Mouse (Mus musculus) frontal cortex, postnatal 10 days (tissue): ENCODE measurements around the gene Gorab.

ENCODE experiments used
- DNase-seq, 2 experiments: peaks; one replicate each; pipeline ENCODE4 v3.0.0; 2022; ENCODE audit warnings: low spot score in 2 of 2, mixed read lengths in 1 of 2

Gene Gorab

DNA sequence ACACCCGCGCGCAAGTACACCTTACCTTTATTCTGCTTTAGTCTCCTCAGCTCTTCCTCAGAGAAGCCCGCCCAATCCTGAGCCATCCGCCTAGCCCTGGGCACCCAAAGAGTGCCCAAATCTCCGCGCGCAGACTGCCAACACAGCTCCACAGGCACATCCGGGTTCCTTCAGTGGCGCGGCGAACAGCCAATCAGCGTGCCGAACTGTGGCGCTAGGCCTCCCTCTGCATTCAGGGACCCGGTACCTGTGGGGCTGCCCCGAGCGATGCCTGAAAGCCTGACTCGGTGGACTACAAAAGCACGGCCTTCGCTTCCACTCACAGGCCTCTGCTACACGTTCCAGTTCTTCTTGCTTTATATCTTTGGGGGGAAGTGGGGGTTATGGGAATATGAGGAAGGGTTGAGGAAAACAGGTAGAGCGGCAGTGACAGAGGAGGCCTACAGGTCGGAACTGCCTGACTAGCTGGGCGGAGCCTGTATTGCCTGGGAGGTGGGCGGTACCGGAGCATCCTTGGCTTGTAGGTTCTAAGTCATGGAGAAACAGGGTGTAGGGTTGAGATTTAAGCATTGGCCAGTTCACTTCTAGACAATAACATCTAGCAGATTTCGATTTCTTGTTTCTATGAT lies at the start of gene Gorab:
Gorab (minus strand) TSS at position 172 of the 629 bp plus-strand sequence.
- peak; percentile 90 to 94 for DNase-seq

DNA sequence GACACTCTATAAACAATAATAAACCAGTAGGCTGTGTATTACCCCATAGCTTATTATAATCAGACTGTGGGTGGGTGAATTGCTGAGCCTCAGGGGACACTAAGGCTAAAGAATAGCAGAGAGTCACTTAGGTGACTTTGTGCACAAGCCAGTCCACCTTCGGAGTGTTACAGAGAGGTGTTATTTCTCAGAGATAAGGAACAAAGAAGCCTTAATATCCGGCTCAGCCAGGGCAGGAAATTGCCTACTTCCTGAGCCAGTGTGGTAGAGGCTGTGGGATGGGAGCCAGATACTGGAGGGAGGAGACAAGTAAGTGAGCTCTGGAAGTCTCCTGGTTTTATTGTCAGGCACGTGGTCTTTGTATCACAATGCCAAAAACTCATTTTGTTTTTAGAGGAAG lies 40.4 kb upstream of the Gorab start:
- DNase-seq, result no peak

DNA sequence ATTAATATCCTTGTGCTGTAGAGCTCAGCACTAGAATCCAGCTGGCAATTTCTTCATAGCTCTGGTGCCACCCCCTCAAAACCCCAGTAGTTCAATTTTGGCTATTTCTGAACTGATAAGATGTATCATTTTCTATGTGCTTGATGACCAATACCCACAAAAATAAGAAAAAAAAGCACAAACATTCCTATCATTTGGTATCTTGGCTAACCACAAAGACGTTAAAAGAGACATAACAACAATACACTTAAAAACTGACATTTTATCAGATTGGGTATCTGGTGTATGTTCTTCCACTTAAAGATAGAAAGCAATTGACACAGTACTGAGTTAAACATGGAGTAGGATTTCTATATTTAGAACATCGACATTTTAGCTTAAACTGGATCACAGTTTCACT lies 35.5 kb upstream of the Gorab start:
- DNase-seq, result no peak

DNA sequence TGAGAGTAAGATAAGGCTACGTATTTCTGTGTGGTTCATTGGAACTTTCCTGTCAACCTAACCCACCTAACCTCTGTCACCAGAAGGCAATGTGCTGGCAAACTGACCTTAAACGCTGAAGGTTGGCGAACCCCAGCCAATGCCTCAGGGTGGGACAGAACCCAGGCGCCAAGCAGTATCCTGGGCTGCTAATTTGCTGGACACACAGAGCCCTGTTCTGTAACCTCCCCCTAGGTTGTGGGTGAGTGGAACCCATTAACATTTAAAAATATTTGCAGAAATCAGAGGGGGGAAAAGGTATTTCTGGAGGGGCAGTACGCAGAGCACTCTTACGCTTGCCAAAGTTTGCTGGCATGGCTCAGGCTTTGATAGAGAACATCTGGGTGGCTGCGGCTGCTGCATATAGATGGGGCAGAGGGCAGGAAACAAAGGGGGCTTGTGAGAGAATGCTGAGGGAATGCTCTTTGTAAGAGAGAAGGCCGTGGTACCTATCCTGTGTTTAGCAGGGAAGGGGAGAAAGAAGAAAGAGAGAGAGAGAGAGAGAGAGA lies 20.1 kb upstream of the Gorab start:
- DNase-seq, result no peak

DNA sequence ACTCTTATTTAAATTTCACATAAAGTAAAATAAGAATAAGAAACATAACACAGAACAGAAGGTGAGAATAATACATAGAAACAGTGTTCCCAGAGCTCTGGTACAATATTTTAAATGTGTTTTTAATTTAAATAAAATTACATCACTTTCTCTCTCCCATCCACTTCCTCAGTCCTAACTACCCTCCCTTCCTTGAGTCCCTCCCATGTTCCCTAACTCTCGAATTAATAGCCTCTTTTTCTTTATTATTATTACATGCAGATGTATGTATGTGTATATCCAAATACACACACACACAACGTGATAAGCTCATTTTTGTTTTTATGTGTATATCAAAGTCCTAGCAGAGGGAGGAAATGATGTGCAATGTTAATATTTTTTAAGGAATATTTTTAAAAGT lies 13.7 kb upstream of the Gorab start:
- no peak for DNase-seq

DNA sequence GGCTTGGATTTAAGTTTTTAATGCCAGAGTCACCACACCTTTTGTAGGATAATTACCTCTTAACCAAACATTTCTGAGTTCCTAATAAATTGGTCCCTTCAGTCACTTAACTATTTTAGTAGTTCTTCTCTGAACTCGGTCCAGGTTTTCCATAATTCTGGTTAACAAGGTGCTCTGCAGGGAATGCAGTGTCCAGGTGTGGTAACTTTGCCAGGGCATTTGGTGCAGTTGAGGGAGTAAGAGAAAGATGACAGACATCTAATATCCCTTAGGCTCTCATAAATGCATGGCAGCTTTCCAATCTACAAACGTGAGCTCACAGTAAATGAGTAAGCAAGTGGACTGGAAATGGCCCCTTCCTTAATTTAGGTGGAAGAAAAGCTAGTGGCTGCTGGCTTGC lies 10.7 kb upstream of the Gorab start:
- DNase-seq, result no peak

DNA sequence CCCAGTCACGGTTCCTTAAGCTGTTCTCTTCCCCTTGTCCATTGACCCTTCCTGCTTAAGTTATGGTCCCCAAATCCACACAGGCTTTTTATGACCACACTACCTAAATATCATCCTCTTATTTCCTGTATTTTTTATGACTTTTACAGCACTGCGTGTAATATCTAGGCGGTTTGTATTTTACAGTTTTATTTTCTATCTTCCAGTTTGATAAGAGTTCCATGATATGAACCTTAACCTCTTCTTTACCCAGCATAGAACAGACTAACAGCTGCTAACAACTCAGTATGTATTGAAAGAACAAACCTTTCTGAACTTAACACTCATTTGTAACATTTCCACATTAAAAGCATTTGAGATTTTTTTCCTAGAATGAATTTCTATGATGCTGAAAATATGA lies 2.7 kb upstream of the Gorab start:
- no peak for DNase-seq

DNA sequence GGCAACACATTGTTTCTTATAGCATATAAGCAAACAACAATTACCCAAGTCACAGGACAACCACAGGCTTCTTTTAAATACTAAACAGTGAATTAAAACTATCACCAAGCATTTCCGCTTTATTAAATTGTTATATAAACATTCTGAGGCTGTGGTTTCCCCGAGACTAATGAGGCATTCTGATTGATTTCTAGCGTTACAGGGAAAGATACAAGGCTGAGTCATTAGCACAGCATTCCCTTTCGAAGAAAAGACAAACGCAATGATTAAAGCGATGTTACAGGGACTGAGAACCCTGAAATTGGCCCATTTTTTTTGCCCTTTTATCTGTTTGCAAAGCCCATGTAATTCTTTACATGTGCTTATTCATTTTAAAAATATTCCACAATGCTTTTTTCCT lies 12.1 kb downstream of the Gorab start:
- DNase-seq, result no peak

DNA sequence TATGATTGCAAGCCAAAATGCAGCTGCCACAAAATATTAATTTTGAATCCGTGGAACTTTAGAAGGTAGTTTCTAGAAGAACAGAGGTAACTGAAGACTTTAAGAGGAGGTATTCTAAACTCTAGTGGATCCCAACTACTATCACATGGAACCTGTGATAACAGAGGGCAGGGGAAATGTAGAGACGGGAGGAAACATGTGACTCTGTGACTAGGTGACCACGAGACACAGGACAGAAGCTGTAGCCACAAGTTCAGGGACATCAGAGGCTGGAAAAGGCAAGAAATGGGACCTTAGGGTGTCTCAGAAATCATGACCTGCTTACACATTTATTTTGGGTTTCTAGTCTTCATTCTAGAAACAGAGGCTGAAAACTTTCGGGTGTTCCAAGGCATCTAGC lies 13.4 kb downstream of the Gorab start:
- DNase-seq, result no peak

DNA sequence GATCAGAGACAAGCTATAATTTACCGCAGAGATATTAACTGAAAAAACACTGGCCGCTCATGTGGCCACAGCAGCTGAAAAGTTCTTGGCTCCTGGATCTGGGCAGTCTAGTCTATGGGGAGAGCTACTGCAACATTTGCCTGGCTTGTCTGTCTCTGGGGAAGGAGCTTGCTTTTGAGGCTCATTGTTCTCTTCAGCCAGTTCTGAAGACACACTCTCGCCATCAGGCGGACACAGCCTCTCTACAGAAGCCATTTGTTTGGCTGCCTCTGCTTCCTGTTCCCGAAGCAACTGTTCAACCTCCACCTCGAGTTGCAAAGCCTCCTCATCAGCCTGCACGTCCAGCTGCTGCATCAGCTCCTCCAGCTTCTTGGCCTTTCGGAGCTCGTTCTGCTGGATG lies 17.3 kb downstream of the Gorab start:
- DNase-seq, result no peak

DNA sequence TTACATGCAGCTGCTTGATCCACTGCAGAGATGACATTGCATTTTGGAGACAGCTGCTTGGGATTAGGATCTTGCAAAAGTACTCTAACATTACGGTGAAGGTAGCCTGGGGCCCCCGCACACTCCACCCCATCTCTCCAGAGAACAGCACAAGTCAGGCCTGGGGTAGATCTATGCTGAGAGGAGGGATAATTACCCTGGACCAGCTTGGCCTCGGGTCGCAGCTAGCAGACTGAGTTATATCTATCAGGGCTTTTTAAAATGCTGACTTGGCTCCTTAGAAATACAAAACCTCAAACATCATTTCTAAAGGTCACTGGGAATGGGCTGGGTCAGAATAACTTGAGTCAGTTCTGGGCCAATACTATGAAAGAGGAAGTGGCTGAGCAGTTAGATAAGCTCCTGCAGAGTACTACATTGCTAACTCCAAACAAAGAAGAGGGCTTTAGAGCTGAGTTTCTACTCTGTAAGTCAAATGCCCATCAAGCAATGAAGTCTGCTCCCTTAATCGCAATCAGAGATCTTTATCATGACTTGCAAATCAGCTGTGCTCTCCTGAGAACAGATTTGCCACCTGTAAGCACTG lies 19.9 kb downstream of the Gorab start:
- DNase-seq, result no peak

DNA sequence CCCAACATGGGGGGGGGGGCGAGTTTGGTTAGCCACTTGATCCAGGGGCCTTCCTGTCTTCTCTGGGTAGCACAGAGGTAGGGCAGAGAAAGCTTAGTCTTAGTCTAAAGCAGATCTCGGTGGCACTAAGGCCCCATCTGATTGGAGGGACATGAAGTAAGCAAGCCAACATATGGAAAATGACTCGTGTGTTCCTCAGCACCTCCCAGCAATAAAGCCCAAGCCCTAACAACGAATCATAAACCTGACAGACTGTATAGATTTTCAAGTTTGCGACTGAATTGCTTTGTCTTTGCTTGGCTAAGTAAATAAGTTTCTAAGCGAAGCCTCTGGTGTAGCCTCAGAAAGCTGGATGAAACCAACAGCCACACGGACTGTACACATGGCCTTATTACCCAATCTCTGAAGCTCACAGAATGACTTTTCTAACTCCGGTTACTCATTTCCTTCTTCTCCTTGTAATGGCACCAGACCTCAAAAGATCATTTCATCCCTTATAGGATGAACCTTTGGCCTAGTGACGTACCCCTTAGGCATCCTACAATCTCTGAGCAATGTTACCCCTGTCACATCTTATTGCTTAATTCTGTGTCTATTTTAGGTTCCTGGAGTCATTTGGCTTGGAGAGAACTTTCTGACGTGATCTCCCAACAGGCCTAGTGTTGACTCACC lies 21.3 kb downstream of the Gorab start:
- no peak for DNase-seq

DNA sequence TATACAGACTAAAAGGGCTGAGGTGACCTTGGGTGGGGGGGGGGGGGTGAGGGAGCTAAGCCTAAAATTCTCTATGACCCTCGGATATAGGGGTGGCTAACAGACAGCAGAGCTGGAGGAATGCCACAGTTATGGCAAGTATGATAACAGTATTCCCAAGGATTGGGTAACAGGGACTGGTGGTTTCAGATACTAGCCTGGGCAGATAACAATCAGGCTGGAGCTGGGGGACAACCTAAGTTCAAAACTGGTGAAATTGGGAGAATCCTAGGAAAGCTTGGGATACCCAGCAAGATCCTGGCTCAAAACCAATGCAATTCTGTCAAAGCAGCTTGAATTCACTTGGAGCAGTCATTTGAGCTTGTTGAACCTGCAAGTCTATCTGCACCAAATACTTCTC lies 22.9 kb downstream of the Gorab start:
- DNase-seq, result no peak

DNA sequence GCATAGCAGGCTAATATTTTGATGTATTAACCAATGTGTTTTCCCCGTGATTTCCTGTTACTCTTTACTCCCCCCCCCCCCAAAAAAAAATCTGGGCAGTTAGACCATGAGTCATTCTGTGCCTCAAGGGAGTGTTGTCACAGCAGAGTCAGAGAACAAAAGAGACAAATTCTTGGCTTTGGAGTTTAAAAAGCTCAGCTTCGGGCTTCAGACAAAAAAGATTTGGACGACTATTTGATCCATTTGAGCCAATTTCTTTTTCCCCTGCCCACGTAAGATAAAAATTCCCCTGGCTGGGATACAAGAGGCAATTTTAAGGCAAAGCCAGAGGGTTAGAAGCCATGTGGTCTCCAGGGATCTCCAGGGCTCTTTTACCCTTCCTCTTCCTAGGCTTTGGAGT lies 23.4 kb downstream of the Gorab start:
- no peak for DNase-seq

DNA sequence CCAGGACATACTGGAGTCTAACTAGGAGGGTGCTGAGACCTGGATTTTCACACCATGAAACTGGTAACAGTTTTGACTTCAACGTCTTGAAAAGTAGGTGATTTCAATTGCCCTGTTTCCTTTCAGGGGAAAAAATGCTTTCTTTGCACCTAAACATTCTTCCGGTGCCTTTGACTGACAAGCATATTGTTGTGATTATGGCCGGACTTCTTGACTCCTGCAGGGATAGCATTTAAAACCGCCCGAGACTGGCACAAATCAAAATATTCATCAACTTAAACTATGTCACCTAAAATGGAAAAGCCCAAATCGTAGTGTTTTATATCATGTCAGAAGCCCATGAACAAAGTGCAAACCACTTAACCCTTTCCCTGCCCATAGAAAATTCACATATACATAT lies 25.5 kb downstream of the Gorab start:
- no peak for DNase-seq

DNA sequence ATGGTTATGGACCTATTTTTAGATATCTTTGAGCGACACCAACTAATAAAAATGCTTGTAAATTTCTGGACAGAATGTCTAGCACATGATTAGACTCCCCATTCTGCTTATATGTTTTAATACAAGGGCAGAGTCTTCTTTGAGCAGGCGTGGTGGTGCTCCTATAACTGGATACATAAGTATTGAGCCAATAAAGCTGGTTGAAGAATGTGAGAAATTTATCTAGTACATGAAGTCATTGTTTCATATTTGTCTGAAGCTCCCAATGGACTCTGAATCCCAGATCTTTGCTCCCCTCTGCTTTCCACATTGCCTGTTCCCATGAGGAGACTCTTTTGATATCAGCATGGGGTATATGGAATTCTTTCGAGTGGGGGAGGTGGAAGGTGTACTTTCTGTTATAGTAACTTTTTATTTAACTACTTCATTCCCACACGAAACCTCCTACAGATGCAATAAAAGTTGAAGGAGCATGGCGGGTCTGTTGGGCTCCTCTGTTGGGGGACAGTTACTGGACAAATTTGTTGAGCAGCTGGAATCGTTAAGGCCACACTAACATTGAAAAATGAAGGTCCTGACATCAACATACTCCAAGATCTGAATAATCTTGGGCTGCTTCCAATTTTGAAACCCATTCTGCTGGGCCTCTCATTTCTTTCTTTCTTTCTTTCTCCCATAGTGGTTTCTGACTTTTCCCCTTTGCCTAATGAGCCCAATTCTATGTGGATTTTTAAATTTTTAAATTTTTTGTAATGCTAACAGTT lies 26.5 kb downstream of the Gorab start:
- no peak for DNase-seq

DNA sequence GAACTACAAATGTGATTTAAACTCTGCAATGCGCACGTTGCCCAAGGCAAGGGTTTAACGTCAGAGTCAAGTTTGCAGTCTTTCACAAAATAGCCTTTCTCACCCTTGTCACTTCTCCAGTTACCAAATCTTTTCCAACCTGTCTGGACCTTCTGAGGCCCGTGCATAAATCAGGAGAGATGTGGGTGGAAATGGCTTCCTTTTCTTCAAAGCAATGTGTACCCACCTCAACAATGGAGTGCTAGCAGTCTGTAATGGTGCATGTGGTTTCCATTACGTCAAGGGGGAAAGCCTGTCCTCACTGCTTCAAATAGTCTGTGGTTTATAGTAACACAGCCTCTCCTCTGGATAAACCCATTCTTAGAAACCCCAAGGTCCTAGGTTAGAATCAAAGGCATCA lies 29.0 kb downstream of the Gorab start:
- DNase-seq, result no peak

DNA sequence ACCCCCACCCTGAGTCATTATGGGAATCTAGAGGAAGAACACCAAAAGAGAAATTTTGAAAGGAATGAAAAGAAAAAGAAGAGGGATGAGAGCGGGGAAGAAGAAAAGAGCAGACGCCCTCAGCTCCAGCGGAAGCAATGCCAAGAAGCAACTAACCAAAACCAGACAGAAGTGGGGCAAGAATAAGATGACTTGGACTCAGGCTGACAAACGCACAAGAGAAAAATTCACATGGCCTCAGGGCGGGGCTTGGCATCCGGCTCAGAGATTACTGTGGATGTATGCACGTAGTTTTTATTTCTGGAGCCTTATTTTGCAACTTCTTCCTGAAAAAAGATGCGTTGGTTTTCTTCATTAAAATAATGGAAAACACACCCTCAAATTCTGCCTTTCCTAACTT lies 41.3 kb downstream of the Gorab start:
- no peak for DNase-seq

DNA sequence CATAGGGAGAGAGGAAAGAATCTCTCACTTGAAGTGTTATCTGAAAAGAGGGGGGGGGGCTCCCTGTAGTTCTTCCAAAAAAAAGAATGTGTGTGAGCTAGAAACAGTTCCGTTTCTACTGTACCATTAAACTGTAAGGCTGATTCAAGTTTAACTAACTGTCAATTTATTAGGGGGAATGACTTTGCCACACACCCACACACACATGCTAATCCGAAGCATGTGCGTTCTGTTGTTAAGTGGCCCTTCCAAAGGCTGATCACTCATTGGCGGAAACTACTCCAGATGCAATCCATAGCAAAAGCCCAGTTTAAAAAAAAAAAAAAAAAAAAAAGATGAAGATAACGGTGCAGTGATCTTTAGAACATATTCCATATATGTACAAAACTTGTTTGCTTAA lies 42.1 kb downstream of the Gorab start:
- no peak for DNase-seq

DNA sequence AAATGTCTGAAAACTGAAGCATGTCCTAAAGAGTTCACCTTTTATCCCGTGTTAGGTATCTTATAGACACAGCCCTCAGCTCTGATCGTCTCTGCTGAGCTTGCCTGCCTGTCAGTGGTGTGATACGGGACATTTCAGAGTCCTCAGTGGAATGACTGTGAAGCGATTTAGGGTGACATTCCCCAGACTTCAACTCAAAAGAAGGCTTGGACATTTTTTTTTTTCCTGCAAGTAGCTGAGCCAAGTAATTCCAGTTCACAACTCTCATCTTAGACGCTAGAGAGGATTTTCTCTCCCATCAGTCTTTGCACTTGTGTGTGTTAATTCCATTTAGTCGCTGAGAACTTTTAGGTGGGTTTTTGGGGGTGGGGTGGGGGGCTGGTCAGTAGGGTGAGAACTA lies 42.7 kb downstream of the Gorab start:
- no peak for DNase-seq

DNA sequence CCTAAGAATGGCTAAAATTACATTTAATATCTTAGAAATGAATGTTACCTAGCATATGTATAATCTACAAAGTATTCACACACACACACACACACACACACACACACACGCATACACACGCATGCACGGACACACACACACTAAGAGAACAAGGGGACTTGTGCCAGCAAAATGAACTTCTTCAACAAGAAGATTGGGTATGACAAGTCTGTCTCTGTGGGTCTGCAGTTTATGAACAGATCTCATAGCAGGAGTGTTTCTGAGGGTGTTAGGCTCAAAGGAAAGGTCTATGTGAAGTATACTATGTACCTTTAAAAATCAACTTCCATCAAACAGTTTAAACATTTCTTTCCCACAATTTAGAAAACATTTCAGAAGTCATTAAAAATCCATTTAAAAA lies 43.9 kb downstream of the Gorab start:
- no peak for DNase-seq

DNA sequence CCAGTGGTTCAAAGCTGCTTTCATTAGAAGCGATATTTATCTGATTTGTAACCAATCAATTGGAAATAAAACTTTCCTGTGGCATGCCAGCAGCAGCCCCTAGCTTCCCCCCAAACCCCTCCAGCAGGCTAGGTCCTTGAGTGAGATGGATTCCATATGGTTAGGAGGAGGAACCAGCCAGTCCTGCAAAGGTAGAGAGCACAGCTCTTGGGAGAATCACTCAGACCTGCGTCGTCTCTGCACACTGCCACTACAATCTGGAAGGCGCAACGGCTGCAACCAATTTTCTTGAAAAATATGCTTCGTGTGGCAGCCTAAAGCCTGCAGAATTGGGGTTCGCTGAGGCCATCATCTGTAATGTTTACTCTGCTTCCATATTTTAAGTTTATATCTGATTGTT lies 45.3 kb downstream of the Gorab start:
- DNase-seq, result no peak

DNA sequence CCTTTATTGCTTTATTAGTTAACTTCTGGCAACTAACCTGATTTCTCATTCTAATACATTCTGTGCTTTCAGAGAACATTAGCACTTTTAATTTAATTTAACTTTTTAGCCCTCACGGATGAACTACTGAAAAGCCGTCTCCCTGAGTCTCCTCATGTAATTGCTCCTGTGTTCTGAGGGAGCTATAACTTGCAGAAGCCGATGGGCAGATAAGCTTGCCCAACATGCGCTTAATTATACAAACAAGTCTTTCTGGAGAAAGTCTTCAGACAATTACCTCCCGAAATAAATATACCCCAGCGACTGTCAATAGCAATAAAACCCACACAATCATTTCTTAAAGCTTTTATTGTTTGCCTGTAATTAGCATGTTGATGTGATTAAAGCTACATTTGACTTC lies 45.7 kb downstream of the Gorab start:
- DNase-seq, result no peak
